Comparison of ENCODE assay signal across 12 mouse cellular contexts in the genomic region with DNA sequence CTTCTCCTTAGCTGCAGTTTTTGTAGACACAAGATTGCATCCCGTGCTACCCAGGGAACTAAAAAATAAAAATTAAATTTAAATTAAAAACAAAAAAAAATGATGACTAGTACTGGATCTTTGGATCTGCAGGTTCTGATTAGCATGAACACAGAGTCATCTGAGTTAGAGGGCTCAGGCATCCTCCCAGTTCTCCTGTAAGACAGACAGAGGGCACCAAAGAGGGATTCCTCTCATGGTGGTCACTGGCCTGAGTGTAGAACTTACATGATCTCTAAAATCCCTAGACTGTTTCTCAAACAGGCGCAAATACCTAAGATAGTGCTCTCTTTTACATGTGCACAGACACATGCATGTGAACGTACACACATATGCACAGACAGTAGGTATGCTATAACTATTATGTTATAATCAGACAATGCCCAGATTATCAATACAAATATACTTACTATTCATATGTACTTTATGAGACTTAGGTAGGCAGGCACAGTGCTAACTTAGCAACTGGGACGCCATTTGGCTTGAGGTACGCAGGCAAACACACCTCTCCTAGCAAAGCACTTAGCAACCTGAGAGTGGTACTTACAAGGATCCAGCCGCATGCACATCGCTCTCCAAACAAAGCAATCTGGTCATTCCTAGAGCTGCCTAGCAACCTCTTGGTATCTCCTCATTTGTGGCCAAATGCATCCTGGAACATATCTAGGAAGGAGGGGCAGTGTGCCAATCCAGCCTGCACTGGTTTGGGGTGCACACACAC. TPM values are rescaled to one million over a fixed set of nuclear protein-coding genes. Genes with fewer than 3 reads are reported as not detected.
DNase-seq lines count a peak whose midpoint lies in the region; ATAC-seq and TF ChIP-seq lines count a peak whose summit lies in the region.
"Had no signal": no experiment of that assay in that cellular context is flagged by ENCODE, and none has a peak within 500 bp of the region (broad histone marks: within the 10 kb centered on the region; RNA-seq: fewer than 3 reads in every experiment).

No protein-coding gene starts in this region.

- no peaks in the 10 kb centered on the region for H3K27me3 ChIP-seq in liver, postnatal 0 days (ENCODE audit: insufficient read depth, low read length)
- H3K27me3 ChIP-seq in intestine, postnatal 0 days (replicated peaks; ENCODE audit: control insufficient read depth, insufficient read depth, low read length), result no peaks in the 10 kb centered on the region

- DNase-seq in gastrocnemius, adult 2 months, result no peak
- no peak for DNase-seq in gastrocnemius, postnatal 14 days
- no peak for DNase-seq in liver, postnatal 0 days
- DNase-seq in liver, result no peak
- DNase-seq in ES-CJ7 (ENCODE audit: low read depth, low spot score), result peak; percentile 46
- no peak for DNase-seq in testis, postnatal 10 days (ENCODE audit: low spot score)
- no peak for DNase-seq in left cerebral cortex, adult 18-20 months (ENCODE audit: low spot score in 2 of 2)
- DNase-seq: adrenal gland, adult 2 months; heart, adult 18-20 months had no signal

- H3K4me1 ChIP-seq in liver, postnatal 0 days (ENCODE audit: insufficient read depth), result 0 out of 2 replicates have a peak, but pooled peaks cover 2% of the 10 kb centered on the region
- no peaks in the 10 kb centered on the region for H3K4me1 ChIP-seq in intestine, postnatal 0 days (replicated peaks; ENCODE audit: control insufficient read depth, insufficient read depth, low read length)

- no peak overlapping the region for H3K4me3 ChIP-seq in gastrocnemius, adult 2 months
- H3K4me3 ChIP-seq in liver, postnatal 0 days (ENCODE audit: low read depth, low read length), result no peak overlapping the region
- H3K4me3 ChIP-seq in intestine, postnatal 0 days (ENCODE audit: low read depth, low read length), result no peak overlapping the region

- no peak for ATAC-seq in liver, postnatal 0 days
- ATAC-seq in intestine, postnatal 0 days, result no peak

- H3K36me3 ChIP-seq in liver, postnatal 0 days (replicated peaks; ENCODE audit: insufficient read depth, low read length), result no peaks in the 10 kb centered on the region
- no peaks in the 10 kb centered on the region for H3K36me3 ChIP-seq in intestine, postnatal 0 days (ENCODE audit: control insufficient read depth, insufficient read depth)
- H3K36me3 ChIP-seq: G1E had no signal

- intact Hi-C loops in gastrocnemius, adult 2 months (cut with DNase I), result no loop called here
- intact Hi-C loops in gastrocnemius, postnatal 14 days (cut with DNase I; ENCODE audit: low total_unique reads), result loop anchor here (10.0 kb wide), 2 partner anchors 184 to 224 kb away; no protein-coding TSS in a partner anchor

- no peaks in the 10 kb centered on the region for H3K9me3 ChIP-seq in liver, postnatal 0 days (ENCODE audit: low read length)
- no peaks in the 10 kb centered on the region for H3K9me3 ChIP-seq in intestine, postnatal 0 days (ENCODE audit: control insufficient read depth)
- H3K9me3 ChIP-seq: G1E had no signal

- no peak for TF ChIP-seq EP300 in liver, postnatal 0 days (IDR thresholded peaks at IDR 0.05; ENCODE audit: low read depth)

- 74% methylated on average over 7 of the region's 7 CpGs for WGBS in liver, postnatal 0 days (ENCODE audit: insufficient replicate concordance)
- 61% methylated on average over 7 of the region's 7 CpGs for WGBS in intestine, postnatal 0 days

- TF ChIP-seq CTCF in gastrocnemius, adult 2 months (IDR thresholded peaks at IDR 0.05), result peak; percentile 13; the same call in 1 of the 2 replicates
- TF ChIP-seq CTCF in liver, postnatal 0 days (IDR thresholded peaks at IDR 0.05; ENCODE audit: low read depth), result peak; percentile 40
- TF ChIP-seq CTCF in intestine, postnatal 0 days (IDR thresholded peaks at IDR 0.05; ENCODE audit: low read depth), result peak; percentile 51

- H3K27ac ChIP-seq in gastrocnemius, adult 2 months, result no peak overlapping the region
- no peak overlapping the region for H3K27ac ChIP-seq in liver, postnatal 0 days (ENCODE audit: low read depth)
- no peak overlapping the region for H3K27ac ChIP-seq in intestine, postnatal 0 days (ENCODE audit: low read depth, low read length)
- H3K27ac ChIP-seq: macrophage had no signal

- H3K9ac ChIP-seq in liver, postnatal 0 days (replicated peaks), result no peak overlapping the region
- H3K9ac ChIP-seq in intestine, postnatal 0 days (ENCODE audit: low read depth, low read length), result no peak overlapping the region

- no peak overlapping the region for H3K4me2 ChIP-seq in liver, postnatal 0 days (ENCODE audit: low read depth, low read length)
- H3K4me2 ChIP-seq in intestine, postnatal 0 days (replicated peaks; ENCODE audit: low read depth), result no peak overlapping the region

RNA-seq across cellular contexts. Expression of a gene that starts 21.8 kb away (rescaled TPM):
- total RNA-seq in gastrocnemius, adult 2 months (2021), result 10 to 100 TPM; 38.2 to 39.9 TPM
- 10 to 100 TPM; 28.0 to 29.7 TPM for total RNA-seq in gastrocnemius, postnatal 14 days (2021)
- polyA plus RNA-seq in liver, postnatal 0 days (2015; fragmentation: Nextera tagmentation; extraction: Ambion mirVana), result 11.6 and 12.3 TPM in 2 replicates
- polyA plus RNA-seq in intestine, postnatal 0 days (2015; fragmentation: Nextera tagmentation; extraction: Ambion mirVana), result 14.8 and 15.1 TPM in 2 replicates
- 10 to 100 TPM; 90.7 to 93.2 TPM for total RNA-seq in left cerebral cortex, adult 18-20 months (2021)

RNA-seq across cellular contexts. Expression of a gene that starts 48.1 kb away (rescaled TPM):
- total RNA-seq in gastrocnemius, adult 2 months (2021), result 1 to 10 TPM; 4.7 to 9.0 TPM
- 10 to 100 TPM in 1 of 2 experiments, 1 to 10 TPM in 1; 9.5 to 12.6 TPM for total RNA-seq in gastrocnemius, postnatal 14 days (2021)
- 33.4 and 34.5 TPM in 2 replicates for polyA plus RNA-seq in liver, postnatal 0 days (2015; fragmentation: Nextera tagmentation; extraction: Ambion mirVana)
- 4.9 and 5.0 TPM in 2 replicates for polyA plus RNA-seq in intestine, postnatal 0 days (2015; fragmentation: Nextera tagmentation; extraction: Ambion mirVana)
- 10 to 100 TPM; 15.4 to 16.6 TPM for total RNA-seq in left cerebral cortex, adult 18-20 months (2021)
